Mouse (Mus musculus) lung, embryonic 14.5 days (tissue): ENCODE measurements at regions not wholly inside any gene's neighbourhood (a gene's known extent, or its start where the extent isn't known, plus 50 kb on each side); places are given as distances from the start of the nearest gene placed in this dataset.

ENCODE experiments used
- ATAC-seq: fragments of 200-750 bp; cut with Nextera tagmentation; 2 replicates; pipeline ENCODE4 v1.8.0; 2017; ENCODE audit warnings: mild to moderate bottlenecking, moderate TSS enrichment, moderate library complexity; ENCODE audit not compliant: insufficient read depth
- DNase-seq: peaks from one replicate; pipeline ENCODE4 v3.0.0-alpha.2; 2015
- H3K27ac ChIP-seq: fragments of 300-500 bp; sonication (generic); 2 replicates; pipeline ENCODE4 v1.5.1; 2014; ENCODE audit warnings: low read depth, mild to moderate bottlenecking, moderate library complexity
- H3K27me3 ChIP-seq: fragments of 300-500 bp; sonication (generic); 2 replicates; pipeline ENCODE4 v1.6.1; 2014; ENCODE audit warnings: low read length, control low read depth; ENCODE audit not compliant: insufficient read depth
- H3K36me3 ChIP-seq: fragments of 300-500 bp; sonication (generic); 2 replicates; pipeline ENCODE4 v1.6.1; 2014; ENCODE audit warnings: control low read depth; ENCODE audit not compliant: insufficient read depth
- H3K4me1 ChIP-seq: fragments of 300-500 bp; sonication (generic); 2 replicates; pipeline ENCODE4 v1.6.1; 2014; ENCODE audit warnings: antibody characterized with exemption, control low read depth; ENCODE audit not compliant: insufficient read depth
- H3K4me2 ChIP-seq: fragments of 300-500 bp; sonication (generic); 2 replicates; pipeline ENCODE4 v1.6.1; 2014; ENCODE audit warnings: mild to moderate bottlenecking
- H3K4me3 ChIP-seq: fragments of 300-500 bp; sonication (generic); 2 replicates; pipeline ENCODE4 v1.5.1; 2014; ENCODE audit warnings: low read depth, low read length
- H3K9ac ChIP-seq: fragments of 300-500 bp; sonication (generic); 2 replicates; pipeline ENCODE4 v1.6.1; 2014
- H3K9me3 ChIP-seq: fragments of 300-500 bp; sonication (generic); 2 replicates; pipeline ENCODE4 v1.6.1; 2016; ENCODE audit warnings: low read depth, low read length, control low read depth
- CTCF ChIP-seq: IDR thresholded peaks from 2 replicates; pipeline ENCODE4 v1.5.1; 2016; ENCODE audit warnings: antibody characterized with exemption, low read depth
- WGBS: fragments of 180-500 bp; shearing (Covaris S2); extraction: QIAGEN DNeasy Blood & Tissue Kit; methylation state at CpG from one replicate; pipeline ENCODE4 v1.1.7; 2014; 5-methylcytosine and 5-hydroxymethylcytosine counted together

GRCm38 (mm10) chr1:3900354-3900753 is 907.3 kb upstream of the Gm37988 start:
- no peaks in the 10 kb centered on the region for H3K4me1 ChIP-seq
- H3K4me3 ChIP-seq = no peak overlapping the region
- no peak for ATAC-seq
- H3K36me3 ChIP-seq = no peaks in the 10 kb centered on the region
- H3K27me3 ChIP-seq = no peaks in the 10 kb centered on the region
- H3K9me3 ChIP-seq = no peaks in the 10 kb centered on the region
- 45% methylated on average over 2 of the region's 2 CpGs for WGBS
- peak; percentile 5 for DNase-seq
- H3K9ac ChIP-seq = no peak overlapping the region
- TF ChIP-seq CTCF = no peak
- H3K27ac ChIP-seq = no peak overlapping the region
- no peak overlapping the region for H3K4me2 ChIP-seq

- no peak for TF ChIP-seq CTCF
Observed at GRCm38 (mm10) chr1:3903432-3903831, 904.3 kb upstream of the Gm37988 start.

GRCm38 (mm10) chr1:3912499-3912898 is 895.2 kb upstream of the Gm37988 start:
- Histone ChIP-seq H3K27me3 (no peaks in the 10 kb centered on the region), H3K36me3 (no peaks in the 10 kb centered on the region), H3K9ac (no peak overlapping the region), H3K27ac (no peak overlapping the region), H3K4me1 (no peaks in the 10 kb centered on the region; the same call in 1 of the 2 replicates), H3K9me3 (no peaks in the 10 kb centered on the region), H3K4me2 (no peak overlapping the region), H3K4me3 (no peak overlapping the region)
- TF ChIP-seq CTCF = no peak
- DNase-seq = no peak
- WGBS = 20% methylated on average over 1 of the region's 1 CpGs
- no peak for ATAC-seq

More at GRCm38 (mm10) chr1:3903432-3903831, 904.3 kb upstream of the Gm37988 start:
- no peaks in the 10 kb centered on the region for H3K4me1 ChIP-seq
- DNase-seq (peak; percentile 25), ATAC-seq (no peak)
- H3K27me3 ChIP-seq = no peaks in the 10 kb centered on the region
- H3K36me3 ChIP-seq = no peaks in the 10 kb centered on the region
- no peak overlapping the region for H3K4me3 ChIP-seq
- 30% methylated on average over 1 of the region's 1 CpGs for WGBS
- no peaks in the 10 kb centered on the region for H3K9me3 ChIP-seq
- H3K9ac ChIP-seq = no peak overlapping the region
- no peak overlapping the region for H3K27ac ChIP-seq
- H3K4me2 ChIP-seq = no peak overlapping the region

GRCm38 (mm10) chr1:3913631-3914030 is 894.1 kb upstream of the Gm37988 start:
- peak; percentile 79 for DNase-seq
- H3K4me3 ChIP-seq = no peak overlapping the region
- no peaks in the 10 kb centered on the region for H3K36me3 ChIP-seq
- H3K9ac ChIP-seq = no peak overlapping the region
- TF ChIP-seq CTCF = 0 out of 2 replicates have a peak, but pooled peaks have one; percentile 2
- 6% methylated on average over 1 of the region's 1 CpGs for WGBS
- no peaks in the 10 kb centered on the region for H3K27me3 ChIP-seq
- no peaks in the 10 kb centered on the region; the same call in 1 of the 2 replicates for H3K4me1 ChIP-seq
- H3K4me2 ChIP-seq = no peak overlapping the region
- ATAC-seq = peak; percentile 96
- H3K9me3 ChIP-seq = no peaks in the 10 kb centered on the region
- peak overlapping the region; percentile 36; the same call in 1 of the 2 replicates for H3K27ac ChIP-seq
